ENCODE assay signal across 11 mouse cellular contexts in genomic region chr4:47294544-47295070, GRCm38 (mm10). TPM values are rescaled to one million over a fixed set of nuclear protein-coding genes. Genes with fewer than 3 reads are reported as not detected.
DNase-seq lines count a peak whose midpoint lies in the region; ATAC-seq and TF ChIP-seq lines count a peak whose summit lies in the region.
"Had no signal": no experiment of that assay in that cellular context is flagged by ENCODE, and none has a peak within 500 bp of the region (broad histone marks: within the 10 kb centered on the region; RNA-seq: fewer than 3 reads in every experiment).

No protein-coding gene starts in this region.

- peak; percentile 42 for ATAC-seq in lung, embryonic 14.5 days (ENCODE audit: insufficient read depth)
- peak; percentile 79 for ATAC-seq in liver, embryonic 11.5 days (replicated peaks; ENCODE audit: low FRiP score)
- ATAC-seq in midbrain, embryonic 13.5 days, result no peak

- no peaks in the 10 kb centered on the region for H3K36me3 ChIP-seq in lung, embryonic 14.5 days (ENCODE audit: insufficient read depth)
- no peaks in the 10 kb centered on the region for H3K36me3 ChIP-seq in liver, embryonic 11.5 days (ENCODE audit: control insufficient read depth, insufficient read depth, low read length)
- no peaks in the 10 kb centered on the region for H3K36me3 ChIP-seq in small intestine, adult 2 months (ENCODE audit: control insufficient read depth, insufficient read depth, low read length)
- no peaks in the 10 kb centered on the region for H3K36me3 ChIP-seq in midbrain, embryonic 13.5 days
- H3K36me3 ChIP-seq: heart, embryonic 12.5 days had no signal

- no peak for DNase-seq in lung, embryonic 14.5 days
- DNase-seq in lung, postnatal 4 days, result no peak
- DNase-seq in liver, embryonic 11.5 days (ENCODE audit: low spot score), result no peak
- no peak for DNase-seq in left cerebral cortex, postnatal 4 days
- DNase-seq: layer of hippocampus, adult 9-11 months; right cerebral cortex, postnatal 4 days had no signal

- no peak overlapping the region for H3K4me3 ChIP-seq in lung, embryonic 14.5 days (ENCODE audit: low read depth, low read length)
- no peak overlapping the region for H3K4me3 ChIP-seq in embryonic fibroblast, embryonic 13.5 days (ENCODE audit: insufficient read depth, low read length)
- 0 out of 2 replicates have a peak overlapping the region, but pooled peaks have one; percentile 6 for H3K4me3 ChIP-seq in liver, embryonic 11.5 days (ENCODE audit: low read depth, low read length)
- H3K4me3 ChIP-seq in small intestine, adult 2 months (ENCODE audit: low read depth, low read length), result no peak overlapping the region
- no peak overlapping the region for H3K4me3 ChIP-seq in midbrain, embryonic 13.5 days (replicated peaks)
- H3K4me3 ChIP-seq: heart, embryonic 12.5 days; hindbrain, embryonic 13.5 days had no signal

- peaks cover 6% of the 10 kb centered on the region; the same call in 1 of the 2 replicates for H3K4me1 ChIP-seq in lung, embryonic 14.5 days (ENCODE audit: insufficient read depth)
- peaks cover 9% of the 10 kb centered on the region for H3K4me1 ChIP-seq in embryonic fibroblast, embryonic 13.5 days (ENCODE audit: control insufficient read depth, insufficient read depth, low read length)
- H3K4me1 ChIP-seq in liver, embryonic 11.5 days (replicated peaks; ENCODE audit: control insufficient read depth, insufficient read depth, low read length), result peaks cover 22% of the 10 kb centered on the region
- peaks cover 10% of the 10 kb centered on the region for H3K4me1 ChIP-seq in small intestine, adult 2 months (ENCODE audit: control insufficient read depth, insufficient read depth, insufficient read length, low read length)
- H3K4me1 ChIP-seq in midbrain, embryonic 13.5 days (replicated peaks), result peaks cover 11% of the 10 kb centered on the region; the same call in 1 of the 2 replicates

- no peaks in the 10 kb centered on the region for H3K9me3 ChIP-seq in lung, embryonic 14.5 days (ENCODE audit: low read depth, low read length)
- peaks cover 2% of the 10 kb centered on the region; the same call in 1 of the 2 replicates for H3K9me3 ChIP-seq in liver, embryonic 11.5 days (ENCODE audit: control insufficient read depth, low read length)
- H3K9me3 ChIP-seq in midbrain, embryonic 13.5 days, result no peaks in the 10 kb centered on the region

- TF ChIP-seq CTCF in lung, embryonic 14.5 days (IDR thresholded peaks at IDR 0.05; ENCODE audit: low read depth), result no peak
- TF ChIP-seq CTCF in embryonic fibroblast, embryonic 13.5 days (IDR thresholded peaks at IDR 0.05; ENCODE audit: borderline replicate concordance, insufficient read depth, low read length), result no peak
- TF ChIP-seq CTCF in small intestine, adult 2 months (IDR thresholded peaks at IDR 0.05; ENCODE audit: extremely low read depth, insufficient read length, insufficient replicate concordance, low read depth, low read length), result no peak

- no peak for TF ChIP-seq POLR2A in embryonic fibroblast, embryonic 13.5 days (IDR thresholded peaks at IDR 0.05; ENCODE audit: low read depth, low read length)
- TF ChIP-seq POLR2A in small intestine, adult 2 months (IDR thresholded peaks at IDR 0.05; ENCODE audit: low read depth, low read length), result no peak

- WGBS in lung, embryonic 14.5 days, result 82% methylated on average over 7 of the region's 7 CpGs
- 51% methylated on average over 7 of the region's 7 CpGs for WGBS in liver, embryonic 11.5 days
- 70% methylated on average over 7 of the region's 7 CpGs for WGBS in small intestine, adult 2 months
- 89% methylated on average over 7 of the region's 7 CpGs for WGBS in midbrain, embryonic 13.5 days

- peak overlapping the region; percentile 66 for H3K27ac ChIP-seq in lung, embryonic 14.5 days (ENCODE audit: low read depth)
- H3K27ac ChIP-seq in embryonic fibroblast, embryonic 13.5 days (ENCODE audit: insufficient read depth, low read length), result peak overlapping the region; percentile 46
- peak overlapping the region; percentile 62 for H3K27ac ChIP-seq in liver, embryonic 11.5 days (ENCODE audit: low read depth, low read length)
- peak overlapping the region; percentile 72 for H3K27ac ChIP-seq in small intestine, adult 2 months (ENCODE audit: insufficient read depth, low read depth, low read length)
- H3K27ac ChIP-seq in midbrain, embryonic 13.5 days, result no peak overlapping the region
- H3K27ac ChIP-seq: hindbrain, embryonic 13.5 days had no signal

- H3K9ac ChIP-seq in lung, embryonic 14.5 days, result no peak overlapping the region
- no peak overlapping the region for H3K9ac ChIP-seq in liver, embryonic 11.5 days (ENCODE audit: low read depth, low read length)
- H3K9ac ChIP-seq in midbrain, embryonic 13.5 days (replicated peaks), result no peak overlapping the region
- H3K9ac ChIP-seq: heart, embryonic 12.5 days; hindbrain, embryonic 13.5 days had no signal

- H3K27me3 ChIP-seq in lung, embryonic 14.5 days (ENCODE audit: insufficient read depth, low read length), result no peaks in the 10 kb centered on the region
- no peaks in the 10 kb centered on the region for H3K27me3 ChIP-seq in liver, embryonic 11.5 days (replicated peaks; ENCODE audit: control insufficient read depth, insufficient read depth, low read length)
- H3K27me3 ChIP-seq in small intestine, adult 2 months (ENCODE audit: control insufficient read depth, insufficient read depth, low read length), result no peaks in the 10 kb centered on the region
- H3K27me3 ChIP-seq in midbrain, embryonic 13.5 days, result no peaks in the 10 kb centered on the region

- H3K4me2 ChIP-seq in lung, embryonic 14.5 days, result no peak overlapping the region
- peak overlapping the region; percentile 52 for H3K4me2 ChIP-seq in liver, embryonic 11.5 days
- H3K4me2 ChIP-seq in midbrain, embryonic 13.5 days (replicated peaks), result no peak overlapping the region
- H3K4me2 ChIP-seq: heart, embryonic 12.5 days; hindbrain, embryonic 13.5 days had no signal

- intact Hi-C loops in left cerebral cortex, postnatal 4 days (cut with DNase I), result no loop called here

RNA-seq across cellular contexts. Expression of gene Tgfbr1, which starts 58.4 kb away (rescaled TPM):
- polyA plus RNA-seq in lung, embryonic 14.5 days (2014; fragmentation: Nextera tagmentation; extraction: Ambion mirVana), result 36.6 and 38.4 TPM in 2 replicates
- 35.6 and 43.8 TPM in 2 replicates for polyA plus RNA-seq in embryonic fibroblast, embryonic 13.5 days (2011; ENCODE audit: insufficient read length, low read depth, missing spikeins)
- polyA plus RNA-seq in liver, embryonic 11.5 days (2014; fragmentation: Nextera tagmentation; extraction: Ambion mirVana), result 24.3 and 26.3 TPM in 2 replicates
- 0.84 and 1.7 TPM in 2 replicates for polyA plus RNA-seq in small intestine, adult 2 months (2012; rRNA removed)
- 10 to 100 TPM; 51.4 to 60.1 TPM for total RNA-seq in left cerebral cortex, postnatal 4 days (2021)
- polyA plus RNA-seq in midbrain, embryonic 13.5 days (2015; fragmentation: Nextera tagmentation; extraction: Ambion mirVana), result 63.2 and 67.8 TPM in 2 replicates
